Mouse (Mus musculus): ENCODE measurements around the gene Ubl5. TPM values are rescaled to one million over a fixed set of nuclear protein-coding genes. Genes with fewer than 3 reads are reported as not detected.
"Not testable (repeated sequence)": the region's sequence is repeated elsewhere in the genome, so short reads cannot be mapped to it uniquely, and the experiment has no call there.

Ubl5 gene
- polyA plus RNA-seq, 1 experiment from 2014 or later: 604 TPM

- 0 out of 2 replicates have a peak, but pooled peaks cover 2% of the 10 kb centered on the region for H3K27me3 ChIP-seq
- no peak overlapping the region for H3K27ac ChIP-seq
- 55% methylated on average over 17 of the region's 17 CpGs for WGBS
- H3K4me1 ChIP-seq: peaks cover 24% of the 10 kb centered on the region
- H3K4me2 ChIP-seq: no peak overlapping the region
- H3K9me3 ChIP-seq (replicated peaks): no peaks in the 10 kb centered on the region
- no peak overlapping the region for H3K9ac ChIP-seq
- no peak for ATAC-seq
- no peaks in the 10 kb centered on the region for H3K36me3 ChIP-seq (ENCODE audit: poor library complexity, severe bottlenecking)
- no peak overlapping the region for H3K4me3 ChIP-seq
Measured at GRCm38 (mm10) chr9:20685081-20685861, 42.6 kb downstream of the Ubl5 start.

GRCm38 (mm10) chr9:20689403-20689802, 46.7 kb downstream of the Ubl5 start:
- no peak overlapping the region for H3K27ac ChIP-seq
- H3K4me2 ChIP-seq: no peak overlapping the region
- peaks cover 6% of the 10 kb centered on the region; the same call in 1 of the 2 replicates for H3K27me3 ChIP-seq
- H3K36me3 ChIP-seq (ENCODE audit: poor library complexity, severe bottlenecking): no peaks in the 10 kb centered on the region
- H3K4me1 ChIP-seq: peaks cover 10% of the 10 kb centered on the region
- no peaks in the 10 kb centered on the region for H3K9me3 ChIP-seq (replicated peaks)
- WGBS: 80% methylated on average over 1 of the region's 1 CpGs
- no peak overlapping the region for H3K4me3 ChIP-seq
- ATAC-seq: no peak
- H3K9ac ChIP-seq: peak overlapping the region; percentile 13; the same call in 1 of the 2 replicates

- H3K4me2 ChIP-seq: no peak overlapping the region
- H3K4me3 ChIP-seq: no peak overlapping the region
- peak overlapping the region; percentile 13; the same call in 1 of the 2 replicates for H3K9ac ChIP-seq
- no peak overlapping the region for H3K27ac ChIP-seq
- WGBS: 2% methylated on average over 4 of the region's 4 CpGs
- ATAC-seq: no peak
- peaks cover 15% of the 10 kb centered on the region for H3K4me1 ChIP-seq
- peaks cover 8% of the 10 kb centered on the region for H3K27me3 ChIP-seq
- no peaks in the 10 kb centered on the region for H3K9me3 ChIP-seq (replicated peaks)
- no peaks in the 10 kb centered on the region for H3K36me3 ChIP-seq (ENCODE audit: poor library complexity, severe bottlenecking)
Measured at GRCm38 (mm10) chr9:20689913-20690312, 47.2 kb downstream of the Ubl5 start.

GRCm38 (mm10) chr9:20690449-20690848, 47.8 kb downstream of the Ubl5 start:
- 94% methylated on average over 2 of the region's 2 CpGs for WGBS
- H3K9me3 ChIP-seq (replicated peaks); H3K36me3 ChIP-seq (ENCODE audit: poor library complexity, severe bottlenecking); ATAC-seq; H3K27ac ChIP-seq; H3K9ac ChIP-seq; H3K4me3 ChIP-seq; H3K4me2 ChIP-seq: not testable (repeated sequence)
- H3K4me1 ChIP-seq: peaks cover 20% of the 10 kb centered on the region
- peaks cover 14% of the 10 kb centered on the region for H3K27me3 ChIP-seq

DNA sequence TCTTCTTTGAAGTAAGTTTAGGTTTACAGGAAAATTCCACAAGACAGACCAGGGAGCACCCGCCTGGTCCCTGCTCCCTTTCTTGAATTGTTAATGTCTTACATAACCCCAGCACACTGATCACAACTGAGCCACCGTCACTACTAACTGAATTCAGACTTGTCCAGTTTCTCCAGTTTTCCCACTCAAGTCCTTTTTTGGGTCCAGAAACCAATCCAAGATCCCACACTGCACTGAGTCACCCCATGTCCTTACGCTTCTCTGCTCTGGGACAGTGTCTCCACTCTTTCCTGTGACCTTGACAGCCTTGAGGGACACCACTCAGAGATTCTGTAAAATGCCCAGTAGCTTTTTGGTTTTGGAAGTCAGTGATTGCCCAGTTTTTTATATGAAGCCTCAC, 50.2 kb downstream of the Ubl5 start:
- peaks cover 41% of the 10 kb centered on the region for H3K4me1 ChIP-seq
- no peaks in the 10 kb centered on the region for H3K9me3 ChIP-seq (replicated peaks)
- no peaks in the 10 kb centered on the region for H3K36me3 ChIP-seq (ENCODE audit: poor library complexity, severe bottlenecking)
- H3K9ac ChIP-seq: no peak overlapping the region
- ATAC-seq: no peak
- H3K4me2 ChIP-seq: no peak overlapping the region
- peaks cover 15% of the 10 kb centered on the region for H3K27me3 ChIP-seq
- WGBS: 92% methylated on average over 3 of the region's 3 CpGs
- no peak overlapping the region for H3K4me3 ChIP-seq
- H3K27ac ChIP-seq: no peak overlapping the region

- peaks cover 40% of the 10 kb centered on the region for H3K4me1 ChIP-seq
- WGBS: 3% methylated on average over 25 of the region's 25 CpGs
Measured at GRCm38 (mm10) chr9:20694721-20695235, 52.1 kb downstream of the Ubl5 start.

GRCm38 (mm10) chr9:20696107-20696712, 53.5 kb downstream of the Ubl5 start:
- no peaks in the 10 kb centered on the region for H3K9me3 ChIP-seq (replicated peaks)
- H3K4me3 ChIP-seq: no peak overlapping the region
- H3K9ac ChIP-seq: no peak overlapping the region
- H3K36me3 ChIP-seq (ENCODE audit: poor library complexity, severe bottlenecking): 0 out of 2 replicates have a peak, but pooled peaks cover 4% of the 10 kb centered on the region
- H3K27me3 ChIP-seq: peaks cover 12% of the 10 kb centered on the region
- H3K27ac ChIP-seq: peak overlapping the region; percentile 59
- peak; percentile 56 for ATAC-seq
- peaks cover 36% of the 10 kb centered on the region for H3K4me1 ChIP-seq
- H3K4me2 ChIP-seq: no peak overlapping the region
- 40% methylated on average over 5 of the region's 5 CpGs for WGBS

More at GRCm38 (mm10) chr9:20694721-20695235, 52.1 kb downstream of the Ubl5 start:
- Histone ChIP-seq H3K36me3 (ENCODE audit: poor library complexity, severe bottlenecking) (0 out of 2 replicates have a peak, but pooled peaks cover 2% of the 10 kb centered on the region), H3K4me2 (peak overlapping the region; percentile 56), H3K27ac (peak overlapping the region; percentile 19; the same call in 1 of the 2 replicates), H3K9ac (peak overlapping the region; percentile 52), H3K9me3 (replicated peaks) (no peaks in the 10 kb centered on the region), H3K4me3 (peak overlapping the region; percentile 25), H3K27me3 (peaks cover 12% of the 10 kb centered on the region)
- ATAC-seq: no peak

Other genes with a start within 250 kb of the Ubl5 start
- 22.3 and 23.8 TPM in 2 replicates for gene Zfp26, start 182.7 kb upstream of the Ubl5 start, polyA plus RNA-seq (2015; fragmentation: Nextera tagmentation; extraction: Ambion mirVana)
- gene Zfp426, start 150.1 kb upstream of the Ubl5 start, polyA plus RNA-seq (2015; fragmentation: Nextera tagmentation; extraction: Ambion mirVana): 30.1 and 35.2 TPM in 2 replicates
- 158 TPM in 2 replicates for gene Zfp266, start 121.5 kb upstream of the Ubl5 start, polyA plus RNA-seq (2015; fragmentation: Nextera tagmentation; extraction: Ambion mirVana)
- gene Zfp846, start 61.6 kb upstream of the Ubl5 start, polyA plus RNA-seq (2015; fragmentation: Nextera tagmentation; extraction: Ambion mirVana): 37.0 and 37.1 TPM in 2 replicates
- 15.0 and 15.4 TPM in 2 replicates for gene Fbxl12, start 1.9 kb downstream of the Ubl5 start, polyA plus RNA-seq (2015; fragmentation: Nextera tagmentation; extraction: Ambion mirVana)
- gene Pin1, start 9.2 kb downstream of the Ubl5 start, polyA plus RNA-seq (2015; fragmentation: Nextera tagmentation; extraction: Ambion mirVana): 64.8 and 68.3 TPM in 2 replicates
- gene Olfm2, start 103.5 kb downstream of the Ubl5 start, polyA plus RNA-seq (2015; fragmentation: Nextera tagmentation; extraction: Ambion mirVana): 52.6 and 68.1 TPM in 2 replicates
- 0.11 and 0.15 TPM in 2 replicates for gene Col5a3, start 172.2 kb downstream of the Ubl5 start, polyA plus RNA-seq (2015; fragmentation: Nextera tagmentation; extraction: Ambion mirVana)
- gene Rdh8, start 175.6 kb downstream of the Ubl5 start, polyA plus RNA-seq (2015; fragmentation: Nextera tagmentation; extraction: Ambion mirVana): not detected in 2 replicates
- gene A230050P20Rik, start 225.8 kb downstream of the Ubl5 start, polyA plus RNA-seq (2015; fragmentation: Nextera tagmentation; extraction: Ambion mirVana): 1.1 and 1.2 TPM in 2 replicates
- gene Angptl6, start 236.8 kb downstream of the Ubl5 start, polyA plus RNA-seq (2015; fragmentation: Nextera tagmentation; extraction: Ambion mirVana): 8.5 and 11.1 TPM in 2 replicates
- 57.7 and 65.2 TPM in 2 replicates for gene Ppan, start 245.3 kb downstream of the Ubl5 start, polyA plus RNA-seq (2015; fragmentation: Nextera tagmentation; extraction: Ambion mirVana)